Mouse (Mus musculus): ENCODE data around the gene Patj. TPM values are rescaled to one million over a fixed set of nuclear protein-coding genes. Genes with fewer than 3 reads are reported as not detected.

Patj gene
- polyA plus RNA-seq, 2 experiments = 11.9 to 16.7 TPM

DNA sequence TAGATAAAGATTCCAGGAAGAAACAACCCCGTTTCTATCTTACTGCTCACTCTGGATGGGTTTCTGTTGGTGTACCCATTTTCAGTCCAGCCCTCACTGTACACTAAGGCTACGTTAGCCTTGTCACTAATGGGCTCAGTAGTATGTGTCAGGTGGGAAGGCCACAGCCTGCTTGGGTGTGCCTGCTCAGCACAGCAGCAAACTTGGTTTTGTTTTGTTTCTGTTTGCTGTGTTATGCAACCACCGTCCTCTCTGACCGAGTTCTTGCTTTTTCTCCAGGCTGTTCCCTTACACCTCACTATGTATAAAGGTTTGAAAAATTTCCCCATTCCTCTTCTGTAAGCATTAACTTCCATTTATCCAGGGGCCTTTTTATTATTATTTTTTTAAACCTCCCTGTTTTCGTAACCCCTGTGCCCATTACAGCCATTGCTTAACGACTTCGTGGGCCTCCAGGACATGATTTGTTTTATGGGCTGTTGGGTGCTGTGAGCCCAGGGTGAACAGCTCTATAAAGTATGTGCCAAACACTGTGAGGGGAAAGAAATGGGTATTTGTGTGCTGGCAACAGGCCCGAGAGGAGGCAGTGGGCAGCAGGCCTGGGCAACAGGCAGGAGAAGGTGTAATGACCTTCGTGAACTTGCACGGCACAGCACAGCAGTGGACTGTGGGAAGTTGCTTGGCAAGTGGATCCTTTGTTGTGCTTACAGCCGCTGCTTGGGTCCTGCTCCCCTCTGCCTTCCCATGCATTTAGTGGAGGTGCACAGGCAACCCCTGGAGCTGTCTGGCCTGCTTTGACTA, 113.1 kb downstream of the Patj start:
- H3K4me1 ChIP-seq (ENCODE audit: control insufficient read depth, insufficient read depth, low read length) = peaks cover 31% of the 10 kb centered on the region
- no peak overlapping the region for H3K4me2 ChIP-seq (replicated peaks; ENCODE audit: low read depth, low read length, severe bottlenecking)
- peak overlapping the region; percentile 28; the same call in 1 of the 2 replicates for H3K27ac ChIP-seq (replicated peaks; ENCODE audit: low read depth, low read length)
- H3K9me3 ChIP-seq (ENCODE audit: control insufficient read depth, low read length) = no peaks in the 10 kb centered on the region
- no peak for TF ChIP-seq POLR2A (IDR thresholded peaks at IDR 0.05; ENCODE audit: borderline replicate concordance, extremely low read depth, insufficient read depth, insufficient read length)
- WGBS = 34% methylated on average over 11 of the region's 11 CpGs
- no peak overlapping the region for H3K9ac ChIP-seq (ENCODE audit: low read depth, low read length, severe bottlenecking)
- no peak overlapping the region for H3K4me3 ChIP-seq (replicated peaks; ENCODE audit: low read length)
- no peaks in the 10 kb centered on the region for H3K36me3 ChIP-seq (ENCODE audit: control insufficient read depth, insufficient read depth, low read length)
- H3K27me3 ChIP-seq (ENCODE audit: control insufficient read depth, insufficient read depth, low read length) = no peaks in the 10 kb centered on the region
- DNase-seq (ENCODE audit: low spot score) (peak; percentile 15), ATAC-seq (ENCODE audit: low FRiP score, low read depth) (no peak)

DNA sequence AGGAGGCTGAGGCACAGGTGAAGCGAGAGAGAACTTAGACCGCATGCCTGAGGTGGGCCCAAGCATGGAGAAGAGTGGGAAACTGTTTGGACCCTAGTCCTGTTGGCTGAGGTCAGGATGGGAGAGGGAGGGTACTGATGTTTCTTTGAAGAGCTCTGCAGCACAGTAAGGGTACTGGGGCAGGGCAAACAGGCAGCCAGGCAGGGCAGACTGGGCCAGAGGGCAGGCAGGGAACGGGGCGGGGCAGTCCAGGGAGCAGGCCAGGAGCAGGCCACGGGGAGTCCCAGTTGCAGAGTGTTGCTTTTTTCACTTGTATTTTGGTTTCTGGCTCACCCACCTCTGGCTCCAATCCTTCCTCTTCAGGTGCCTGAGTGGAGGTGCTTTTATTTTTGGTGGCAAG, 114.4 kb downstream of the Patj start:
- Histone ChIP-seq H3K27ac (replicated peaks; ENCODE audit: low read depth, low read length) (peak overlapping the region; percentile 38; the same call in 1 of the 2 replicates), H3K9me3 (ENCODE audit: control insufficient read depth, low read length) (no peaks in the 10 kb centered on the region), H3K4me3 (replicated peaks; ENCODE audit: low read length) (no peak overlapping the region), H3K9ac (ENCODE audit: low read depth, low read length, severe bottlenecking) (no peak overlapping the region), H3K27me3 (ENCODE audit: control insufficient read depth, insufficient read depth, low read length) (no peaks in the 10 kb centered on the region), H3K4me1 (ENCODE audit: control insufficient read depth, insufficient read depth, low read length) (peaks cover 31% of the 10 kb centered on the region), H3K4me2 (replicated peaks; ENCODE audit: low read depth, low read length, severe bottlenecking) (no peak overlapping the region), H3K36me3 (ENCODE audit: control insufficient read depth, insufficient read depth, low read length) (0 out of 2 replicates have a peak, but pooled peaks cover 3% of the 10 kb centered on the region)
- DNase-seq (ENCODE audit: low spot score) (no peak), ATAC-seq (ENCODE audit: low FRiP score, low read depth) (no peak)
- 63% methylated on average over 5 of the region's 5 CpGs for WGBS
- TF ChIP-seq POLR2A (IDR thresholded peaks at IDR 0.05; ENCODE audit: borderline replicate concordance, extremely low read depth, insufficient read depth, insufficient read length) = no peak

DNA sequence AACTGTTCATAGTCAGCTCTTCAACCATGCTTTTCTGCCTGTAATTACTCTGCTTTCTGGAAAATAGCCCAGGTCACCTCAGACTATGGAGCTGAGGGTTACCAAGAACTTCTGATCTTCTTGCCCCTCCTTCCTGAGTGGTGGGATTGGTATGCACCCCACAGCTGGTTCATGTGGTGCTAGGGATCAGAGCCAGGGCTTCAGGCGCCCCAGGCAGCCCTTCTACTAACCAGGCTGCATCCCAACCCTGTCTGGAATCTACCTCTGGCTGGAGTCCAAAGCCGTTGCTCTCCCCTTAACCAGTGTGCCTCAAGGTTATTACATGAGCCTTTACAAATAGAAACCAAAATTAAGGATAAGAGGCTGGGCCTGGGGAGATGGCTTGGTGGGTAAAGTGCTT, 115.7 kb downstream of the Patj start:
- TF ChIP-seq POLR2A (IDR thresholded peaks at IDR 0.05; ENCODE audit: borderline replicate concordance, extremely low read depth, insufficient read depth, insufficient read length) = no peak
- Histone ChIP-seq H3K4me3 (replicated peaks; ENCODE audit: low read length) (no peak overlapping the region), H3K27ac (replicated peaks; ENCODE audit: low read depth, low read length) (peak overlapping the region; percentile 81), H3K9ac (ENCODE audit: low read depth, low read length, severe bottlenecking) (no peak overlapping the region), H3K27me3 (ENCODE audit: control insufficient read depth, insufficient read depth, low read length) (no peaks in the 10 kb centered on the region), H3K4me2 (replicated peaks; ENCODE audit: low read depth, low read length, severe bottlenecking) (0 out of 2 replicates have a peak overlapping the region, but pooled peaks have one; percentile 13), H3K9me3 (ENCODE audit: control insufficient read depth, low read length) (no peaks in the 10 kb centered on the region), H3K36me3 (ENCODE audit: control insufficient read depth, insufficient read depth, low read length) (0 out of 2 replicates have a peak, but pooled peaks cover 6% of the 10 kb centered on the region), H3K4me1 (ENCODE audit: control insufficient read depth, insufficient read depth, low read length) (peaks cover 31% of the 10 kb centered on the region)
- WGBS = 19% methylated on average over 2 of the region's 2 CpGs
- ATAC-seq (ENCODE audit: low FRiP score, low read depth) = peak; percentile 89
- peak; percentile 88 for DNase-seq (ENCODE audit: low spot score)

DNA sequence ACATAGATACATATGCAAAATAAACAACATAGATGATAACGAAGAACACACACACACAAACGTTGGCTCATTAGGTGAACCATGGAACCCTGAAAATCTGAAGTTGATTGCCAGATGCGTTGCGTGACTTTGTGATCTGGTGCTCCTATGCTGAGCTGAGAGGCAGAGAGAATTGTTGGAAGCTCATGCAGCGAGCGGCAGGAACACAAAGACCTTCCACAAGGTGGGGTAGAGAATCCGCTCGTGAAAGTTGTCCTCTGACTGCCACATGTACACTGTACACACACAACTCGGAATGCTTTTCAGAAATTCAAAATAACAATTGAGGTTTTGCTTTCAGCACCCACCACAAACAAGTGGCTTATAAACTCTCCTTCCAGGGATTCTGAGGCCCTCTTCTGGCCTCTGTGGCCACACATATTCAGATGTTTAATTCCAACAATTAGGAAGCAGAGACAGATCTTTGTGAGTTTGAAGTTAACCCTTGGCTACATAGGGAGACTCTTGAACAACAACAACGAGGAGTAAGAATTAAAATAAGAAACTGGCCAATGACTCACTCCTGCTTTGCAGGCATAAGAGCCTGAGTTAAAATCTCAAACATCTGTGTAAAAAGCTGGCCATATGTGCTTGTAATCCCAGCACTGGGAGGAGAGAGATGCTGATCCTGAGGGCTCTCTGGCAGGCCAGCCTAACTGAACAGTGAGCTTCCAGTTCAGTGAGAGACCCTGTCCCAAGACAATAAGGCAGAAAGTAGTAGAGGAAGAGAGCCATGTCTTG, 116.6 kb downstream of the Patj start:
- Histone ChIP-seq H3K9me3 (ENCODE audit: control insufficient read depth, low read length) (no peaks in the 10 kb centered on the region), H3K36me3 (ENCODE audit: control insufficient read depth, insufficient read depth, low read length) (0 out of 2 replicates have a peak, but pooled peaks cover 6% of the 10 kb centered on the region), H3K27me3 (ENCODE audit: control insufficient read depth, insufficient read depth, low read length) (no peaks in the 10 kb centered on the region), H3K4me3 (replicated peaks; ENCODE audit: low read length) (no peak overlapping the region), H3K4me1 (ENCODE audit: control insufficient read depth, insufficient read depth, low read length) (peaks cover 31% of the 10 kb centered on the region), H3K27ac (replicated peaks; ENCODE audit: low read depth, low read length) (peak overlapping the region; percentile 81), H3K4me2 (replicated peaks; ENCODE audit: low read depth, low read length, severe bottlenecking) (no peak overlapping the region), H3K9ac (ENCODE audit: low read depth, low read length, severe bottlenecking) (no peak overlapping the region)
- ATAC-seq (ENCODE audit: low FRiP score, low read depth) (no peak), DNase-seq (ENCODE audit: low spot score) (peak; percentile 36)
- no peak for TF ChIP-seq POLR2A (IDR thresholded peaks at IDR 0.05; ENCODE audit: borderline replicate concordance, extremely low read depth, insufficient read depth, insufficient read length)
- WGBS = 58% methylated on average over 10 of the region's 10 CpGs

DNA sequence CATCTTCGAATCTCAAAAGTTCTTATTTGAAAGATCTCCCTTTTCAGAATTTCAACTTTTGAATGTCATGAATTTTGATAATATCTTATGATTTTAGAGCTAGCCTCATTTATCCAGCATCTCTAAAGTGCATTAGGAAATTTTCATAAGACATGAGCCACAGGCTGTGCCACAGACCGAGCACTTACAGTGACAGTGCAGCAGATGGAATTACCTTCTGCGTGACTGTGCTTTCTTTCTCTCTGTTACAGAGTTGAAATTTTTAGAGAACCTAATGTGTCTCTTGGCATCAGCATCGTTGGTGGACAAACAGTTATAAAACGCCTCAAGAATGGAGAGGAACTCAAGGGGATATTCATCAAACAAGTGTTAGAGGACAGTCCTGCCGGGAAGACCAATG, 124.9 kb downstream of the Patj start:
- no peaks in the 10 kb centered on the region for H3K27me3 ChIP-seq (ENCODE audit: control insufficient read depth, insufficient read depth, low read length)
- no peaks in the 10 kb centered on the region; the same call in 1 of the 2 replicates for H3K4me1 ChIP-seq (ENCODE audit: control insufficient read depth, insufficient read depth, low read length)
- peaks cover 21% of the 10 kb centered on the region for H3K36me3 ChIP-seq (ENCODE audit: control insufficient read depth, insufficient read depth, low read length)
- no peak for TF ChIP-seq POLR2A (IDR thresholded peaks at IDR 0.05; ENCODE audit: borderline replicate concordance, extremely low read depth, insufficient read depth, insufficient read length)
- H3K4me2 ChIP-seq (replicated peaks; ENCODE audit: low read depth, low read length, severe bottlenecking) = no peak overlapping the region
- 88% methylated on average over 6 of the region's 6 CpGs for WGBS
- no peaks in the 10 kb centered on the region for H3K9me3 ChIP-seq (ENCODE audit: control insufficient read depth, low read length)
- ATAC-seq (ENCODE audit: low FRiP score, low read depth) (no peak), DNase-seq (ENCODE audit: low spot score) (no peak)
- H3K4me3 ChIP-seq (replicated peaks; ENCODE audit: low read length) = no peak overlapping the region
- H3K27ac ChIP-seq (replicated peaks; ENCODE audit: low read depth, low read length) = no peak overlapping the region
- no peak overlapping the region for H3K9ac ChIP-seq (ENCODE audit: low read depth, low read length, severe bottlenecking)

Measured in limb, embryonic 14.5 days (tissue).